Mouse (Mus musculus): ENCODE results near the gene Zmynd11.

DNA sequence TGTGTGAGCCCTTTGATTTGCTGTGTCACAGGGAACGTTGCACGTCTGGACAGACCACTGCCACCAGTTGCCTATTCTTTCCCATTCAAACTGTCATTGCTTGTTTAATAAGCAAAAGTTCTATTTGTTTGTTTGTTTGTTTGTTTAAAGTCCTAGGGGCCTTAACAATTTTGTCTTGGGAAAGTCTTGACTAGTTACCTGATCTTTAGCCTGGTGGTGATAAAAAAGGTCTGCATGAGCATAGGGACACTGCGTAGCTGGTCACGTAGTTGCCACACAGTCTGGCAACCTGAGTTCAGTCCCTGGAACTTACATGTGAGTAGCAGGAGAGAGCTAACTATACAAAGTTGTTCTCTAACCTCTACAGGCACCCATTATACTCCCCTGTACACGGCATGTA is 95.9 kb downstream of the Zmynd11 start:
- no peak for TF ChIP-seq CTCF (IDR thresholded peaks at IDR 0.05; ENCODE audit: control insufficient read depth, insufficient read depth, insufficient replicate concordance, low read depth, low read length)
- TF ChIP-seq POLR2A (IDR thresholded peaks at IDR 0.05; ENCODE audit: control insufficient read depth, low read depth, low read length) = no peak
